Mouse (Mus musculus) lung, embryonic 15.5 days (tissue): ENCODE results near the gene Slc22a23. TPM values are rescaled to one million over a fixed set of nuclear protein-coding genes. Genes with fewer than 3 reads are reported as not detected.

Experiments
- ATAC-seq: fragments of 200-750 bp; cut with Nextera tagmentation; 2 replicates; pipeline ENCODE4 v1.8.0; 2017; ENCODE audit warnings: moderate number of reproducible peaks, borderline replicate concordance; ENCODE audit not compliant: low FRiP score, low TSS enrichment; ENCODE audit errors: extremely low read depth
- H3K27ac ChIP-seq: fragments of 300-500 bp; sonication (generic); 2 replicates; pipeline ENCODE4 v1.5.1; 2015; ENCODE audit warnings: moderate library complexity, mild to moderate bottlenecking, inconsistent platforms
- H3K27me3 ChIP-seq: fragments of 300-500 bp; sonication (generic); 2 replicates; pipeline ENCODE4 v1.6.1; 2015; ENCODE audit warnings: inconsistent platforms
- H3K36me3 ChIP-seq: fragments of 300-500 bp; sonication (generic); 2 replicates; pipeline ENCODE4 v1.6.1; 2015; ENCODE audit warnings: inconsistent platforms
- H3K4me1 ChIP-seq: fragments of 300-500 bp; sonication (generic); 2 replicates; pipeline ENCODE4 v1.6.1; 2015; ENCODE audit warnings: inconsistent platforms
- H3K4me2 ChIP-seq: fragments of 300-500 bp; sonication (generic); 2 replicates; pipeline ENCODE4 v1.6.1; 2015; ENCODE audit warnings: inconsistent platforms, mild to moderate bottlenecking, moderate library complexity
- H3K4me3 ChIP-seq: fragments of 300-500 bp; sonication (generic); 2 replicates; pipeline ENCODE4 v1.5.1; 2015; ENCODE audit warnings: mild to moderate bottlenecking, inconsistent platforms
- H3K9ac ChIP-seq: fragments of 300-500 bp; sonication (generic); 2 replicates; pipeline ENCODE4 v1.6.1; 2015; ENCODE audit warnings: inconsistent platforms
- H3K9me3 ChIP-seq: fragments of 300-500 bp; sonication (generic); 2 replicates; pipeline ENCODE4 v1.6.1; 2016; ENCODE audit warnings: inconsistent platforms
- WGBS: fragments of 180-500 bp; shearing (Covaris S2); methylation state at CpG from one replicate; pipeline ENCODE4 v1.1.7; 2015; 5-methylcytosine and 5-hydroxymethylcytosine counted together
- polyA plus RNA-seq: library from polyadenylated mRNA; unstranded; fragments of >200 nt; fragmentation: Nextera tagmentation; extraction: Ambion mirVana; gene quantifications from 2 replicates; pipeline ENCODE4 v1.2.1, GENCODE M21; 2015

Slc22a23 gene
- polyA plus RNA-seq, 1 experiment from 2014 or later: 4.1 TPM

DNA sequence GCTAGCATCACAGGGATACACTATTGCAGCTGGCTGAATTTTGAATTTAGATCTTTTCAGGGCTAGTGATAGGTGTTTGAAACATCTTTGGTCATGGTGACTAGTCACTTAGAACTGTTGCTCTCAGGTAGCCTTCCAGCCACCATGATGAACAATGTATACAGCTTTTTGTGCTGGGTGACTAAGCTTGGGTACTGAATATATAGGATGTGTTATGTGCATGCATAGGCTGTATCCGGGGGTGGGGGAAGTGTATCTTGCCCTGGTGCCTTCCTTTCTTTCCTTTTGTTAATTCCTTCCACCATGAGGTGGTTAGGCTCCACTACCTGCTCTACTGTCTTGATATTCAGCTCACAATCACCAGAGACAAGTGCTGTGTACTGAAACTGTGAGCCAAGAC, 193.6 kb downstream of the Slc22a23 start:
- Histone ChIP-seq H3K27me3 (no peaks in the 10 kb centered on the region), H3K36me3 (no peaks in the 10 kb centered on the region), H3K4me1 (peaks cover 33% of the 10 kb centered on the region), H3K4me2 (no peak overlapping the region), H3K9me3 (no peaks in the 10 kb centered on the region), H3K4me3 (no peak overlapping the region), H3K27ac (no peak overlapping the region), H3K9ac (no peak overlapping the region)
- 86% methylated on average over 1 of the region's 1 CpGs for WGBS
- no peak for ATAC-seq

- H3K4me3 ChIP-seq: peak overlapping the region; percentile 10
- H3K9me3 ChIP-seq: no peaks in the 10 kb centered on the region
- no peak overlapping the region; the same call in 1 of the 2 replicates for H3K27ac ChIP-seq
- H3K4me1 ChIP-seq: peaks cover 33% of the 10 kb centered on the region
- no peaks in the 10 kb centered on the region for H3K36me3 ChIP-seq
- H3K4me2 ChIP-seq: peak overlapping the region; percentile 43
- WGBS: 8% methylated on average over 19 of the region's 19 CpGs
- no peaks in the 10 kb centered on the region for H3K27me3 ChIP-seq
- no peak for ATAC-seq
- H3K9ac ChIP-seq: no peak overlapping the region
Observed at GRCm38 (mm10) chr13:34150271-34151027, 194.5 kb downstream of the Slc22a23 start.

- Histone ChIP-seq H3K4me3 (peak overlapping the region; percentile 49), H3K36me3 (no peaks in the 10 kb centered on the region), H3K27ac (no peak overlapping the region; the same call in 1 of the 2 replicates), H3K27me3 (no peaks in the 10 kb centered on the region), H3K9ac (0 out of 2 replicates have a peak overlapping the region, but pooled peaks have one; percentile 41), H3K4me2 (peak overlapping the region; percentile 66), H3K4me1 (peaks cover 31% of the 10 kb centered on the region), H3K9me3 (no peaks in the 10 kb centered on the region)
- WGBS: 47% methylated on average over 5 of the region's 5 CpGs
- ATAC-seq: no peak
Observed at GRCm38 (mm10) chr13:34149463-34150176, 195.4 kb downstream of the Slc22a23 start.

DNA sequence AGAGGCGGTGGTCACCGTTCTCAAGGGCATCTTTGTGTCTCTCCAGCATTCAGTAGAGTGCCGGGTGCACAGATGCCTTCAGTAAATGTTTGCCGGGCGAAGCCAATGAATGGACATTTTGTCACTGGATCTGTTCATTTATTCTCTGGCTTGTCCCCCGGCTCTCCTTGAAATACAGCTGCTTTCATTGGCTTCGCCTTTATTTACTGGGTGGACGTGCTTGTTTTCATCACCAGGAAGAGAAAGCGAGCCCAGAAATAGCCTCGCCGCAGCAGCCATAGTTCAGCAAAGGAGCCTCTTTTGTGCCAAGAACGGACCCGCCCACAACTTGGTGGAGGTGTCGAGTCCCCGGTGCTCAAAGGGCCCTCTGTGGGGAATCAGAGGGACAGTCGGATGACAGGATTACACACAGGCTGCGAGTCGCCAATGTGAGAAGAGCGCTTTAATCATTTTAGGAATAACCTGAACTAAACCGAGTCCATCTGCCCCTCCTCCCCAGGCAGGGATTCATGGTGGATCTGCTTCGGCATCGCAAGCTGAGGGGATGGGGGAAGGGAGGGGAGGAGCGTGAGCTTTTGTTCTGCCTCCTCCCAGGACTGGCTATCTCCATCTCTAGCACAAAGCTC, 196.1 kb downstream of the Slc22a23 start:
- H3K27ac ChIP-seq: peak overlapping the region; percentile 21; the same call in 1 of the 2 replicates
- ATAC-seq: peak; percentile 58; the same call in 1 of the 2 replicates
- peak overlapping the region; percentile 49 for H3K4me3 ChIP-seq
- H3K4me1 ChIP-seq: peaks cover 24% of the 10 kb centered on the region
- H3K9ac ChIP-seq: peak overlapping the region; percentile 41
- WGBS: 2% methylated on average over 23 of the region's 23 CpGs
- H3K9me3 ChIP-seq: no peaks in the 10 kb centered on the region
- H3K27me3 ChIP-seq: no peaks in the 10 kb centered on the region
- H3K4me2 ChIP-seq: peak overlapping the region; percentile 66
- no peaks in the 10 kb centered on the region for H3K36me3 ChIP-seq

GRCm38 (mm10) chr13:34148181-34148580, 196.8 kb downstream of the Slc22a23 start:
- no peak overlapping the region for H3K4me3 ChIP-seq

DNA sequence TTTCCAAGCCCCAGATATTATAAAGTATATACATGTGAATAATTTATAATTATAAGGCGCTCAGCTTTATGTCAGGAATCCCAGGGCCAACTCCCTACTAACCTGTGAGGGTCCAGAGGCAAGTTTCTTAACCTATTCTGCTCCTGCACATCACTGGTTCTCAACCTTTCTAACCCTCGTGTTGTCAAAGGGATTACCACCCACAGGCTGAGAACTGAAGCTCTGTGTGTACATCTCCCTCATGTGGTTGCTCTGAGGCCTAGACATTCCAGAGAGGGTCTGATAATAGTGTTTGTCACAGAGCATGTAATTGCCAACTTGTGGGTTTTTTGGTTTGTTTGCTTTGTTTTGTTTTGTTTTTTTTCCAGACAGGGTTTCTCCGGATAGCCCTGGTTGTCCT, 198.1 kb downstream of the Slc22a23 start:
- Histone ChIP-seq H3K4me1 (peaks cover 18% of the 10 kb centered on the region), H3K4me3 (no peak overlapping the region), H3K36me3 (no peaks in the 10 kb centered on the region), H3K27ac (no peak overlapping the region), H3K27me3 (no peaks in the 10 kb centered on the region), H3K9me3 (no peaks in the 10 kb centered on the region), H3K4me2 (no peak overlapping the region), H3K9ac (no peak overlapping the region)
- no peak for ATAC-seq
- WGBS: 63% methylated on average over 3 of the region's 3 CpGs

More at GRCm38 (mm10) chr13:34148181-34148580, 196.8 kb downstream of the Slc22a23 start:
- no peaks in the 10 kb centered on the region for H3K9me3 ChIP-seq
- H3K36me3 ChIP-seq: no peaks in the 10 kb centered on the region
- no peak for ATAC-seq
- no peak overlapping the region for H3K9ac ChIP-seq
- H3K27me3 ChIP-seq: no peaks in the 10 kb centered on the region
- 71% methylated on average over 3 of the region's 3 CpGs for WGBS
- H3K27ac ChIP-seq: no peak overlapping the region
- H3K4me2 ChIP-seq: no peak overlapping the region
- peaks cover 18% of the 10 kb centered on the region for H3K4me1 ChIP-seq

DNA sequence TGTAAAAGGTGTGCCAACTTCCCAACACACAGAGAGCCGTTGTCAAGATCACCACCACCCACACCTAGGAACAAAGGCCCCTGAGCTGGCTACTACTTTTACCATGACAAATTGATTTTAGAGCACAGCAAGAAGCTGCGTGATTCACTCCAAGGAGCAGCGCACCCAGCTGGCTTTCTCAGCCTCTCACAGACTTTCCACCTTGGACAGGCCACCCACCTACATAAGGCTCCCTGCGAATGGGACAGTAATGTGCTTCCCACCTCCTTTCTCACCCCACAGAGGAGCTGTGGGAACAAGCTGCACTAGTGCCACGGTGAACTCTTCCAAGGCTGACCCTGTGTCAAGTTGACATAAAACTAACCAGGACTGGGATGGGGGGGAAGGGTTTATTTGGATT, 201.6 kb downstream of the Slc22a23 start:
- ATAC-seq: no peak
- H3K9me3 ChIP-seq: no peaks in the 10 kb centered on the region
- no peaks in the 10 kb centered on the region for H3K36me3 ChIP-seq
- no peaks in the 10 kb centered on the region for H3K4me1 ChIP-seq
- H3K27me3 ChIP-seq: no peaks in the 10 kb centered on the region
- no peak overlapping the region for H3K4me3 ChIP-seq
- 38% methylated on average over 5 of the region's 5 CpGs for WGBS
- H3K4me2 ChIP-seq: no peak overlapping the region
- no peak overlapping the region for H3K27ac ChIP-seq
- H3K9ac ChIP-seq: no peak overlapping the region

GRCm38 (mm10) chr13:34136605-34137004, 208.4 kb downstream of the Slc22a23 start:
- Histone ChIP-seq H3K4me2 (no peak overlapping the region), H3K27ac (no peak overlapping the region), H3K9me3 (no peaks in the 10 kb centered on the region), H3K9ac (no peak overlapping the region), H3K27me3 (peaks cover 28% of the 10 kb centered on the region), H3K36me3 (no peaks in the 10 kb centered on the region), H3K4me1 (peaks cover 9% of the 10 kb centered on the region), H3K4me3 (no peak overlapping the region)
- no peak for ATAC-seq
- 66% methylated on average over 7 of the region's 7 CpGs for WGBS

GRCm38 (mm10) chr13:34134276-34134675, 210.7 kb downstream of the Slc22a23 start:
- H3K9me3 ChIP-seq: no peaks in the 10 kb centered on the region
- H3K9ac ChIP-seq: no peak overlapping the region
- 71% methylated on average over 7 of the region's 7 CpGs for WGBS
- no peak for ATAC-seq
- H3K27me3 ChIP-seq: peaks cover 38% of the 10 kb centered on the region
- peaks cover 26% of the 10 kb centered on the region for H3K4me1 ChIP-seq
- H3K4me2 ChIP-seq: no peak overlapping the region
- H3K27ac ChIP-seq: no peak overlapping the region
- no peaks in the 10 kb centered on the region for H3K36me3 ChIP-seq
- no peak overlapping the region for H3K4me3 ChIP-seq

DNA sequence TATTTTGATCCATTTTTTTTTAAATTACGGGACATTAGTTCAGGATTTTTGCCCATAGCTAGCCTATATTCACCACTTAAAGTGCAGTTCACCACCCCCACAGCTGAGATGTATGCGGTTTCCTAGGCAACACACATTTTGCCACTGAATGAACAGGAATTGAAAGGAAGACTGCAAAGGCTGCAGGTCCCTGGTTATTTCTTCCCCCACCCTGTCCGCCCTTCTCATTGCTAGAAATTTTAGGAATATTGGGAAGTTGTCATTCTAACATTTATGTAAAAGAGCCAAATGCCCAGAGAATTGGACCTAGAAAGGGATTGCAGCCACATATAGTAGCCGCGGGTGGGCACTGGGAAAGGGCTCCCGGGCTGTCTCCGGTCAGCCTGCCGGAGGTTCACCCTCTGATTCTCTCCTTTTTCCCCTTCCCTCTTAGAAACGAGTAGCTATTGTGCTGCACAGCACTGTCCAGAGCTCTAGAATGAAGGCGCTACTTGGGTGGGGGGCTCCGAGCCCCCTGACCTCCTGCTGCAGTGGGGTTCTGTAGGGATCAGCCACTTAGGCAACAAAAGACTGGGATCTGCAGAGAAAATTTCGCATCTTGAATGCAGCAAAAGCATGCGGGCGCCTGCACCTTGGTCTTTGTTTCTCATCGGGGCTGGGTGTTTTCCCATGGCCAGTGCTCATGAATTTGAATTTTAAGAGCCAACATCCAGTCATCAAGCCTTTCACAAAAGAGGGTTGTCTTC, 211.5 kb downstream of the Slc22a23 start:
- Histone ChIP-seq H3K27ac (no peak overlapping the region), H3K9ac (peak overlapping the region; percentile 1; the same call in 1 of the 2 replicates), H3K27me3 (peaks cover 38% of the 10 kb centered on the region)

DNA sequence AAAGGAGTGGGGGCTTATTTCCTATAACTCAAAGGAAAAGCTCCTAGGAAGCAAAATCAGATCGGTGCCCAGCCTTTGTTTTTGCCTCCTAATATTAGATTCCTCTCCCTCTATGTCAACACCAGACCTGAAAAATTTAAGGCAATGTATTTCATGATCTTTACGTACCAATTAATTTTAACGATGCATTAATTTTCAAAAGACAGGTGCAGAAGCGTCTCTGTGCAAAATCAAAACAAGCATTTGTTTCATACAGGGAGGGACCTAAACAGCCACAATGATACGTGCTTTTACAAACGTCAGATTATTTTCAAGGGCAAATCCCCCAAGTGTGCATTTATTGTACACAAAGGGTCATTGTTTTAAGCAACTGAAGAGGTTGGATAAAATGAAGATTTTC, 212.1 kb downstream of the Slc22a23 start:
- Histone ChIP-seq H3K4me1 (peaks cover 33% of the 10 kb centered on the region), H3K27ac (no peak overlapping the region), H3K27me3 (peaks cover 38% of the 10 kb centered on the region), H3K9me3 (no peaks in the 10 kb centered on the region), H3K4me3 (no peak overlapping the region), H3K36me3 (no peaks in the 10 kb centered on the region), H3K4me2 (peak overlapping the region; percentile 93), H3K9ac (no peak overlapping the region)
- no peak for ATAC-seq
- WGBS: 28% methylated on average over 6 of the region's 6 CpGs

More for the DNA sequence above, 211.5 kb downstream of the Slc22a23 start:
- Histone ChIP-seq H3K9me3 (no peaks in the 10 kb centered on the region), H3K4me2 (peak overlapping the region; percentile 43), H3K4me3 (peak overlapping the region; percentile 7), H3K36me3 (no peaks in the 10 kb centered on the region), H3K4me1 (peaks cover 33% of the 10 kb centered on the region)
- 13% methylated on average over 15 of the region's 15 CpGs for WGBS
- no peak for ATAC-seq
